Mouse (Mus musculus): ENCODE measurements around the gene Fam162b. TPM values are rescaled to one million over a fixed set of nuclear protein-coding genes. Genes with fewer than 3 reads are reported as not detected.

The Fam162b gene
- not detected in 4 replicates for total RNA-seq (2023)

GRCm38 (mm10) chr10:51590139-51590574 lies at the start of gene Fam162b:
Gene Fam162b, minus strand, starts transcription at chr10:51590517.

GRCm38 (mm10) chr10:51631411-51632136 lies 41.3 kb upstream of the Fam162b start, which contains the start of gene Gprc6a:
Gene Gprc6a, minus strand, starts transcription at chr10:51631461.

Other genes with a start within 250 kb of the Fam162b start
- gene Gm49339, start 109.9 kb downstream of the Fam162b start, total RNA-seq (2023), result 3.0 to 5.5 TPM in 2 of 4 replicates, not detected in the others
- 23.4 to 26.2 TPM (median 24.2 TPM) in 4 replicates for gene Lilr4b, start 109.9 kb downstream of the Fam162b start, total RNA-seq (2023)
- 28.0 to 31.8 TPM (median 28.7 TPM) in 4 replicates for gene Lilrb4a, start 99.6 kb downstream of the Fam162b start, total RNA-seq (2023)
- not detected in 4 replicates for gene Gprc6a, start 40.9 kb upstream of the Fam162b start, total RNA-seq (2023)
- not detected in 4 replicates for gene Rfx6, start 87.2 kb upstream of the Fam162b start, total RNA-seq (2023)